Mouse (Mus musculus): ENCODE measurements around the gene Itm2b.

- TF ChIP-seq POLR2A (IDR thresholded peaks at IDR 0.05; ENCODE audit: borderline replicate concordance, insufficient read depth, low read length) (no peak), CTCF (IDR thresholded peaks at IDR 0.05; ENCODE audit: borderline replicate concordance, insufficient read depth, low read depth, low read length) (no peak)
These were observed 18.8 kb downstream of the Itm2b start for GRCm38 (mm10) chr14:73366278-73366677.
